Mouse (Mus musculus) adrenal gland, adult (tissue): ENCODE data around the gene Kcnh6.
A peak's percentile ranks its signal among the peaks of the same experiment; 100 is the strongest.

Experiments used
- DNase-seq, 2 experiments: peaks; one replicate each; pipeline ENCODE4 v3.0.0; 2022 to 2023; ENCODE audit warnings: low spot score in 1 of 2; ENCODE audit not compliant: inconsistent age in 2 of 2

Gene Kcnh6

DNA sequence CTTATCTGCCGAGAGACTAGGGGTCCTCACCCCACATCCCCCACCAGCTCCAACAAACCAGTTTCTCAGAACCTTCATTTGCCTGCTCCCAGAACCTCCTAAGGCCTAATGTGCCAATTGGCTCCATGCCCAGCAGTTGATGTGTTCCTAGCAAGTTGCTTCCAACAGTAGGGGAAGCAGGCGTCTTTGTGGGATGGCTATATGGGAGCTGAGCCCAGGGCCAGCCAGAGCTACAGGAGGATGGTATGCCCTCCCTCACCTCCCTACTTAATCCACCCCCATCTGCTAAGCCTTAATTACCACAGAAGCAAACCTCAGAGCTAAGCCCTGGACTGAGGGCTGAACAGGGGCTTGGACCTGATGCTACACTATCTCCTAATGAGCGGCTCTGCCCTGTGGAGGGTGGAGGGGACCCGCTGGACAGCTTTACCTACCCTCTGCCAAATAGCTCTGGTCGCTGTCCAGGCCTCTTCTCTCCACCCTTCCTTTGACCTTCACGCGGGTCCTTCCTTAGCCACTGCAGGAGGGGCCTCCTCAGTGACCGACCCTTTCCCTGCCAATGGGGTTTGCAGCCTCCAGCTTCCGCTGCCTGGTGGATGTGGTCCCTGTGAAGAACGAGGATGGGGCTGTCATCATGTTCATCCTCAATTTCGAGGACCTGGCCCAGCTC, 5.8 kb downstream of the Kcnh6 start:
- DNase-seq, result peak in 1 of 2 experiments; percentile 51

DNA sequence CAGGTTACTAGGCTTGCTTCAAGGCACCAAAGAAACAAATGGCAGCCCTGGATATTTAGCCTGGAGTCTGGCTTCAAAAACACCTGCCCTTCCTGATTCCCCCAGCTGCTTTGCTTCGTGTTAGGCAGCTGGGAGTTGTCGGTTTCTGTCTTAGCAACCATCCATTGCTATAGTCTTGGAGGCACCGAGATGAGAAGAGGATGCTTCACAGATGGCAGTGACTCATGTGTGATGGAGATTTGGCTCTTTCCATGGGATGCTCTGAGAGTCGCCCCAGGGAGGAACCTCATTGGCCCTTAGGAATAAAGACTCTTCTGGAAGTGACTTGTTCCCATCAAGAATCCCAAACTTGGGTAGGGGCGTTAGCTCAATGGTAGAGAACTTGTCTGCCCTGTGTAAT, 8.5 kb downstream of the Kcnh6 start:
- DNase-seq, result no peak

DNA sequence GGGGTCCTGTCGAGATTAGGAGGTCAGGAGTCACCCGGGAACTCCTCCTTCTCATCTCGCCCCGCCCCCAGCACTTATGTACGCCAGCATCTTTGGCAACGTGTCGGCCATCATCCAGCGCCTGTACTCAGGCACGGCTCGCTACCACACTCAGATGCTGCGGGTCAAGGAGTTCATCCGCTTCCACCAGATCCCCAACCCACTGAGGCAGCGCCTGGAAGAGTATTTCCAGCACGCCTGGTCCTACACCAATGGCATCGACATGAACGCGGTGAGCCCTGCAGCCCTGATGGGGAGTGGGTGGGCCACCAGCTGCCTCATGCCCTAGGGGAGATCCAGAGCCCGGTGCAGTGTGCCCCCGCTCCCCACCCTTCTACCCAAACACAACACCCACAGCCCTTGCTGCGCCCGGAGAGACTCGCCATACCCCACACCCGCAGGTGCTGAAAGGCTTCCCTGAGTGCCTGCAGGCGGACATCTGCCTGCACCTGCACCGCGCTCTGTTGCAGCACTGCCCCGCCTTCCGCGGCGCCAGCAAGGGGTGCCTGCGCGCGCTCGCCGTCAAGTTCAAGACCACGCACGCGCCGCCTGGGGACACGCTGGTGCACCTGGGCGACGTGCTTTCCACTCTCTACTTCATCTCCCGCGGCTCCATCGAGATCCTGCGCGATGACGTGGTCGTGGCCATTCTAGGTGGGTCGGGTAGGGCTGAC, 12.3 kb downstream of the Kcnh6 start:
- no peak for DNase-seq

DNA sequence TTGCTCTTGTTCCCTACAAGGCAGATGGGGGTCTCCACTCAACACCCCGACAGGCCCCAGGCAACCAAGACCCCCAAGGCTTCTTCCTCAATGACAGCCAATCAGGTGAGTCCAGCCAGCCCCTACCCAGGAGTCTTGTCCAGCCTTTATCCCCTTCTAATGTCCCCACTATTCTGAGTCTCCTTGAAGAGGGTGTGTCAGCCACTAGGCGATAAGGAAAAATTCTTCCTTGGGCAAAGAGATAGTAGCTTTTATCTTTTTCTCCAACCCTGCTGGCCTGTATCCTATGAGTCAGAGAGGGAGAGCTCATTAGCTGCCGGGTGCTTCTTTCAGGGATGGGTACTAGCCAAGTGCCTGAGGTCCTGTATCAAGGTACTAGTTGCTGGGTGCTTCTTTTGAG, 17.9 kb downstream of the Kcnh6 start:
- DNase-seq, result no peak

DNA sequence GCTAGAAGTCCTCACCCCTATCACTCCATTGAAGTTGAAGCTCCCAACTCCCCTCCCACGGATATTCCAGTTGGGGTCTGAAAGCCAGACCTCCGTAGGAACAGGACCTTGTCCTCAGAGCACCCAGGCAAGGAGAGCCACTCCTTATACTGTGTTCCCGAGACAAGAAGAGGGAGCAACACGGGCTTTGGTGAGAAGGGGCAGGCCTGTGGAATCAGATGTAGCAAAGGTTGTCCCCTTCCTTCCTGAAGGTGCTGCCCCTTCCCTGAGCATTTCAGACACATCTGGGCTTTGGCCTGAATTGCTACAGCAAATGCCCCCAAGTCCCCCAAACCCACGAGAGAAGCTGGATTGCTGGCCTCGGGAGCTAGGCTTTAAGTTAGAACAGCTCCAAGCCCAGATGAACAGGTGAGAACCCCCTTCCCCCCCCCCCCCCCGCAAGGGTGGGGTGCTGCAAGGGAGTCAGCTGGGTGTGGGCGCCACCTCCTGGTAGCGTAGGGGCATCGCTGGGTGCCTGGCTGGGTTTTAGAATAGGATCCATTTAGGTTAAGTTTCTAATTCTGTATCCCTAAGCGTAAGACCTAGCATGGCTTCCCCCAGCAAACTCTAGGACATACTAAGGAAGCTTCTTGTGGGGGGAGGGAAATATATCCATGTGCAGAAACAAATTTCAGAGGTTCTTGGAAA, 18.7 kb downstream of the Kcnh6 start:
- DNase-seq, result peak; percentile 53 to 86

DNA sequence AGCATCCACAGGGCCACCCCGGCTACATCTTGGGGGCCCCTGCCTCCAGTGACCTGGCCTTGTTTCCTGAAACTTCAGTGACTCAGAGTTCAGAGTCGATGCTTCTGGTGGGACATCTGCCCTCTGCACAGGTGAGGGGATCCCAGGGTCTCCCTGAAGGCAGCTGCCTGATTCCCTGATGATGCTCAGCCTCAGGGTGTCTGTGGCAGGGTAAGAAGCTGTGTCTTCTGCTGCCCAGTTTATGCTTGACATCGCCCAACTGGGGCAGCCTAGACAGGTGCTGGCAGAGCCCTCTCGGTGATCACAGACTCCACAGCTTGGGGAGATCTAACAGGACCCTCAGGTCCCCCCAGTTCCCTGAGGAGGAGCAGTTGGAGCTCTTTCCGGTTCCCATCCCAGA, 19.7 kb downstream of the Kcnh6 start:
- no peak for DNase-seq

DNA sequence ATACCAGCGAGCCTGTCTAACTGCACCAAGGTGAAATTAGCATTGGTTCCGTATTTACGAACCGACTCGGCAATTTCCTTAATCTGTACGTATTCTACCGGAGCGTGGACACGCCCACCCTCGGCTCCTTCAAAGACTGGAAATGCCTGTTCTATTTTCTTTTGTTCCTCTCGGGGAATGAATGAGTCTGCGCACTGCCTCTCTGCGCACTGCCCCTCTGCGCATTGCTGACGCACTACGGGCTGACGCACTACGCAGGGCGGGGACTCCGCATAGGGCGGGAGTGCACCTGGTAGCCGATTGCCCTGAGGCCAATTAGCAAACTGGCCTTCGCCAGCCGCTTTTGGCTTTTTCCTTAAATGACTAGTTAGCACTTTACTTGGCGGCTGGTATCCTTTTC, 24.1 kb downstream of the Kcnh6 start:
- DNase-seq, result peak in 1 of 2 experiments; percentile 58

DNA sequence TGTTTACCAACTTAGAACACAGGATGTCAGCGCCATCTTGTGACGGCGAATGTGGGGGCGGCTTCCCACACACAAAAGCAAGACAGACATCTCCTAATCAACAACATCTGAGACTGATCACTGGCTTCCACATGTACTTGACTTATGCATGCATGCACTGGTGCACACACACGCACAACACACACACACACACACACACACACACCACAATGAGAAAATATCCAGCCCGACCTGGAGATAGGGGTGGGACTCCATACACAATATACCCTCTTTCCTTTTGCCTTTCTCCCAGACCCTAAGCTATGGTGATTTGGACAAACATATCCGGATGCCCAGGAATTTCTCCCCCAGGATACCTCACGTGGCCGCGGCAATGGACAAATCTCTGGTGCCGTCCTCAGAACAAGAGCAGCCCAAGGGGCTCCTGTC, 25.6 kb downstream of the Kcnh6 start:
- peak; percentile 36 to 66 for DNase-seq

DNA sequence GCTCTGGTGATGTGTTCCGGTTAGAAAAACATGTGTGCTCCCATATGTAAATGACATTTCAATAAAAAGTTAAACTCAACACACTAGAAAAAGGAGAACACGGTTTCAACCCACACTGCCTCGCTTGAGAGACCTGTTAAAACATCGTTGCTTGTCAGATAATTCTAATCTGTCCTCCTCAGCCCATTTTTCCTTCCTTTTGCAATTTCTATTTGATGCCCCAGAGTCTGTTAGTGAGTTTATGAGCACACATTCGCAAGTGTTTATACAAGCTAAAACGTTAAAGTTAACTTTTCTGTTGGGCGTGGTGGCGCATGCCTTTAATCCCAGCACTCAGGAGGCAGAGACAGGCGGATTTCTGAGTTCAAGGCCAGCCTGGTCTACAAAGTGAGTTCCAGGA, 27.1 kb downstream of the Kcnh6 start:
- DNase-seq, result no peak

DNA sequence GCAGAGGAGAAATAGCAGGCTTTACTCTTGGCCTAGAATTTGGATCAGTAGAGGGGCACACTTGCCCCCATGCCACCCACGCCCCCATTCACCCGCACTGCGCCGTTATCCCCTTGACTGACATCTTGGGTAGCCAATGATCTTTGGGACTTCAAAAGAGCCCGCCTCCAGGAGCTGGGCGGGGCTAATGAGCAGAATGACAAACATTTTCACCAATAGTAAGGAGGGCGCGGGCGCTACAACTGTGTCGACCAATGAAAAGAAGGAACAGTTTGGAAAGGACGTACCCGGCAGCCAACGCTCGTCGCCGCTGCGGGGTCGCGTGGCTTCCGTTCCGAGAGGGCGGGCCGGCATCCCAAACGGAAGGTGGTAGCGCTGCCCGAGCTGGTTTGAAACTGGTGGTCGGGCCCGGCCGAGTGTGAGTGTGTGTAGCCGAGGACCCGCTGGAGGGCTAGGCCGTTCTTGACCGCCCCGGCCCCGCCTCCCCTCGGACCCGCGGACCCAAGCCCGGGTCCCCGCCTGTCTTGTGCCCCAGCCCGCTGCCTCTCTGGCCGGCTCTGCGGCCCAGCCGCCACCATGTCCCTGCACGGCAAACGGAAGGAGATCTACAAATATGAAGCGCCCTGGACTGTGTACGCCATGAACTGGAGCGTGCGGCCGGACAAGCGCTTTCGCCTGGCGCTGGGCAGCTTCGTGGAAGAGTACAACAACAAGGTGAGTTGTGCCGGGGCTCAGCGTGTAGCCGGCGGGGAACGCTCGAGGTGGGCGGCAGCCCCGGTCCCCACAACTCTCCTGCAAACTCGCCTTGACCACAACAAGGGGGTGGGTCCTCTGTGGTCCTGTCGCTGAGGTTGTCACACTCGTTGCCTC, 28.9 kb downstream of the Kcnh6 start, which contains the start of gene Dcaf7:
Dcaf7 (plus strand) TSS at position 325 of the 870 bp plus-strand sequence.
- peak; percentile 97 to 100 for DNase-seq

DNA sequence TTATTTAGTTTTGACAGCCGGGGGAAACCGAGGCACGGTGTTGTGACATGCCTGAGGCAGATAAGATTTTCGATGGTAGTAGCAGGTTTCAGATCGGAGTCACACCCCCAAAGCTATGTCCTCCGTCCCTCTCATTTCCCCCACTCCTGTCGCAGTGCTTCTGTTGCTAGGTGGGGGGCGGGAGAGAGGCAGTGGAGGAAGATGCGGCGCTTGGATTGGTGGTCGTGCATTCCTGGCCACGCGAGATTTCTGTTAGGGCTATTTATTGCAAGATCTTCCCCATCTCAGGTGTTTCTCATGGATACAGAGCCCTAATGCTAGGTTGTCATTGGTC, 29.5 kb downstream of the Kcnh6 start:
- DNase-seq, result no peak

DNA sequence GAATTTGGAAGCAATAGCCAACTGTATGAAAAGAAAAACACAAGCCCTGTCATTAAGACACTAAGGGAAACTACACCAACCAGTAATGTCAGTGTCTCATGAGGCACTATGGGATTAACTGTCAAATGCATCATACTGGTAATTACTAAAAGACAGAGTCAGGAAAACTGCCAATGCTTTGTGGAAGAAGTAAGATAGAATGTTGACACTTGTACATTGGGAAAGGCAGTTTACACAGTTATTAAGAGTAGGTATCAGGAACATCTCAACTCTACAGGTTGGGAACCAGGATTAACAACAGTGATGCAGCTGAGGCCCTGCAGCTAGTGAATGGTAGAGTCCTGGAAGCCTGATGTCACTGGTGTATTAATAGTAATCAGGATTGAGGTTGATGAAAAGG, 36.4 kb downstream of the Kcnh6 start:
- DNase-seq, result no peak

DNA sequence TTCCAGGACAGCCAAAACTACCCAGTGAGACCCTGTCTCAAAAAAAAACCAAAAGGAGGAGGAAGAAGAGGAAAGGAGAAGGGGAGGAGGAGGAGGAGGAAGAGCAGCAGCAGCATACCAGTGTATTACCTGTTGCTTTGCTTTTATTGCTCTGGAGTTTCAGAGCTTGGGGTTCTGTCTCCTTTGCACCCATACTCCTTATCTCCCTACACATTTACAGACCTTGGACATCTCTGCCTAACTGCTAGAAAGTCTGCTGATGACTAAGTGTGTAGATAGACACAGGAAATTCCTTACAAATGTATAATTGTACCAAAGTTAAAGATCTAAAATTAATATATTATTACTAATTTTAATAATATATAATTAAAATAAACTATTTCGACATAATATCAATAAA, 37.3 kb downstream of the Kcnh6 start:
- DNase-seq, result no peak

DNA sequence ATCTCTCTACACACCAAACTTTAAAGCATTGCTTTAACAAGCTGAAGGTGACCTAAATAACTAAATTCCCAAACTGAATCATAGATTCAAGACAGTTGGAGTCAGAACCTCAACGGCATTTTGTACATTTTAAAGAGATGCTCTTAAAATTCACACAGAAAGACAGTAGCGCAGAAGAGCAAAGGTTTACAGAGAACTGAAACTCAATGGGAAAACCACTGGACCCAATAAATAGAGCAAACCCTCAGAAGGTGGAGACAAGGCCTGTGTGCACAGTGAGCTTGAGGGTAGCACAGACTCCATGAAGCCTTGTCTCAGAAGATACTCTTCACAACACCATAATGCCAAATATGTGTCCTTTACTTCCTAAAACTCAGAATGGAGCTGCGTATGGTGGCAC, 37.9 kb downstream of the Kcnh6 start:
- DNase-seq, result no peak

DNA sequence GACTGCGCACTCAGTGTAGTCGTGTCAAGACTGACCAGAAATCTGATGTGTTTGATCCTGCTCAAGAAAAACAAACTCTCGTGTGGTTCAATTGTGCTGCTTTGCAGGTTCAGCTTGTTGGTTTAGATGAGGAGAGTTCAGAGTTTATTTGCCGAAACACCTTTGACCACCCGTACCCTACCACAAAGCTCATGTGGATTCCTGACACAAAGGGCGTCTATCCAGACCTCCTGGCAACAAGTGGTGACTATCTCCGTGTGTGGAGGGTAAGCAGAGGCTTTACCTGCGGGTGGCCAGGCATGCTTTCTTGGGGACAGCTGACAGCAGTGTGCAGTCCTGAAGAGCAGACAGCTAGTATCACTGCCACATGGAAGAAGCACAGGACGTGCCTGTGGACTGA, 38.7 kb downstream of the Kcnh6 start:
- DNase-seq, result no peak

DNA sequence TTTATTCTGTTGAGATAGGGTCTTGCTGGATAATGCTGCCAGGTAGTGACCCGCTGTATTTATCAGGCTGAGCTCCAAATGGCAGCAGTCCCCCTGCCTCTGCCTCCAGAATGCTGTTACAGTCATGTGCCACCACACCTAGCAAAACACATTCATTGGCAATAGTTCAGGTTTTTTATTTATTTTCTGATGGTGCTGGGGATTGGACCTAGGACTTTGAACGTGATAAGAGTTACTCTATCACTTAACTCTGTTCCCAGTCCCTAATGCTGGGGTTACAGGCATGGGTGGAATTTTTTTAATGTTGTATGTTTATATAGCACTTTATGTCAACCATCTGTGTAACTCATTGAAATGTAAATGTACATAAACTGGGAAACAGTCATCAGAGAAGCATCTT, 46.0 kb downstream of the Kcnh6 start:
- DNase-seq, result no peak

DNA sequence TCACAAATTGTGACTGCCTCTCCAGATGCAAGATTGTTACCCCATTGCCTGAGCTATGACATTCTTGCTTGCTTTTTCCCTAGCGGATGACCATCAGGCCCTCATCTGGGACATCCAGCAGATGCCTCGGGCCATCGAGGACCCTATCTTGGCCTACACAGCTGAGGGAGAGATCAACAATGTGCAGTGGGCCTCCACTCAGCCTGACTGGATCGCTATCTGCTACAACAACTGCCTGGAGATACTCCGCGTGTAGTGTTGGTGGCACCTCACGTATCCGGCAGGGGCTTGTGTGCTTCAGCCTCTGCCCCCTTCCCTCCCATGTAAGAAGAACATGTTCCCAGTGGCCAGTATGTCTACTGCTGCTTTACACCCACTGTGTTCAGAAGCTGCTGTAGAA, 46.7 kb downstream of the Kcnh6 start:
- no peak for DNase-seq

DNA sequence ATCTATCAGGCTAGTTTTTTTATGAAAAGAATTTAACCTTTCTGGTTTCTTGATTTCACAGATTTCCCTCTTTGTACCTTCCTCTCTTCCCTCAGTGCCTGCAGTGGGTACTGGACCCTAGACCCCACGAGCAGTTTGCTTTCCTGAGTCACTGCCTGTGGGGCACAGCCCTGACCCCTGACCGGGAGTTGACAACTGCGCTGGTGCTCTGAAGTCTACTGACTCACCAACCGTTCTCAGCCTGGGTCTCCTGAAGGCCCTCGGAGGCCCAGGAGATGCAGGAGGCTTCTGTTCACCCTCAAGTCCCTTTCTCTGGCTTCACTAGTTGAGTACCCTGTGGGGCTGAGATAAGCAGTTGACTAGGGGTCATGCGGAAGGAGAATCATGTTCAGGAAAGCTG, 47.4 kb downstream of the Kcnh6 start:
- DNase-seq, result peak; percentile 43 to 63

DNA sequence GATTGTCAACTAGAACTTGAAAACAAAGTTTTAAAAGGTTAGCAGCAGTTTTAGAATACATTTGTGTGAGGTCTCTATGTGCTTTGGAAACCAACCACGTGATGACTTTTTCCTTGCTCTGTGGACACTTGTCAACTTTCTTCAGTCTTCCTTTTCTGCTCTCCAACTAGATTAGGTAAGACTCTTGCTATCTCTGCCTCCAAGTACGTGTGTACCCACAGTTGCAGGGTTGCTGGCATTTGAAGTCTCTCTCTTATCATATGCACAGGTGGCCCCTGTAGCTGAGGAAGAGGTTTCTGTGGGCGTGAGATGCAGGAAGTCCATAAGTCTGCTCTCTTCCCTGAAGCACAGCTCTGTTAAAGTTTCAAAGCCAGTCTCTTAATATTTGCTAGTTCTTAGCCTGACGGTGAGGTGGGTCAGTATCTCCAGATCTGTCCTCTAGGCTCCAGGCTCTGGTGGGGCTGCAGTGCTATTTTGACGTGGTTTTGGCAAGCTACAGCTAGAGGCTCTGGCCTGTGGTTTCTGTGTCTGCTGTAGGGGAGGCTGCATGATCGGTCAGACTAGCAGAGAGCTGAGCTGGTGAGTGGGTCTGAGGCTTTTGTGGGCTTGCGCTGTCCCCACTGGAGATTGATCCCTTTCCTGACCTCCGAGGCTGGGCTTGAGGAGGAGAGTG, 49.0 kb downstream of the Kcnh6 start:
- no peak for DNase-seq

DNA sequence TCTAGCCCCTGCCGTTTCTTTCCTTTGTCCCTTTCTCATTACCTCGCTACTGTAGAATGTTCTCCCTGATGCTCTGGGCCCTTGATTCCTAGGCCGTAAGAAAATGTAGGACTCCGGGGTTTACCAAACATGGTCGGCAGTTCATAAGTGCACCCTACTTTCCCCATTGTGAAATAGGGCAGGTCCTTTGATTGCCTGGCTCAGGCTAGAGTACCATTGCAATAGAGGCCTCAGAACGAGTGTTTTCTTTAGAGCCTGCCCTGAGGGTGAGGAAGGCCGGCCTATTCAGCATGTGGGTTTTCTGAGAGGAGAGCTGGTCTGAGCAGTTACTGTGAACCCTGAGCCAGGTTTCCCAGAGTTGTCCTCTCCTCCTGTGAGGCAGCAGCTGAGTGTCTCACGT, 50.1 kb downstream of the Kcnh6 start:
- DNase-seq, result no peak

DNA sequence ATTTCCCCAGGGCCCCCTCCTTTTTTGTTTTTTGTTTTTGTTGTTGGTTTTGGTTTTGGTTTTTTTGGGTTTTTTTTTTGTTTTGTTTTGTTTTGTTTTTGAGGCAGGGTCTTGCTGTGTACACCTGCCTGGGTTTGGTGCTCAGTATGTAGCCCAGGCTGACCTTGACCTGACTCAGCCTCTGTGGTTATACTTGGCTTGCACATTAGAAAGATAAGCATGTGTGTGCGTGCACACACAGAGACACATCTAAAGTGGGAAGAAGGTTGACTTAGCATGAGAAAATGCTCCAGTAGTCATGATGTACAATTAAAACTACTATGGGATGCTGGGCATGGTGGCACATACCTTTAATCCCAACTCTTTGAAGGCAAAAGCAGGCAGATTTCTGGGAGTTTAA, 52.6 kb downstream of the Kcnh6 start:
- DNase-seq, result no peak
